Mouse (Mus musculus) heart, embryonic 13.5 days (tissue): ENCODE data around the gene Alg12. TPM values are rescaled to one million over a fixed set of nuclear protein-coding genes. Genes with fewer than 3 reads are reported as not detected.

Source experiments
- ATAC-seq: fragments of 200-750 bp; cut with Nextera tagmentation; 2 replicates; pipeline ENCODE4 v1.8.0; 2017; ENCODE audit warnings: moderate TSS enrichment; ENCODE audit not compliant: insufficient number of reproducible peaks, low FRiP score, low TSS enrichment; ENCODE audit errors: extremely low read depth
- H3K27ac ChIP-seq: fragments of 300-500 bp; sonication (generic); replicated peaks from 2 replicates; pipeline ENCODE4 v1.5.1; 2015; ENCODE audit warnings: moderate library complexity, mild to moderate bottlenecking, inconsistent platforms
- H3K27me3 ChIP-seq: fragments of 300-500 bp; sonication (generic); replicated peaks from 2 replicates; pipeline ENCODE4 v1.6.1; 2015; ENCODE audit warnings: mild to moderate bottlenecking, inconsistent platforms
- H3K36me3 ChIP-seq: fragments of 300-500 bp; sonication (generic); 2 replicates; pipeline ENCODE4 v1.6.1; 2015; ENCODE audit warnings: mild to moderate bottlenecking, inconsistent platforms
- H3K4me1 ChIP-seq: fragments of 300-500 bp; sonication (generic); 2 replicates; pipeline ENCODE4 v1.6.1; 2015; ENCODE audit warnings: inconsistent platforms
- H3K4me2 ChIP-seq: fragments of 300-500 bp; sonication (generic); 2 replicates; pipeline ENCODE4 v1.6.1; 2015; ENCODE audit warnings: inconsistent platforms, mild to moderate bottlenecking, moderate library complexity
- H3K4me3 ChIP-seq: fragments of 300-500 bp; sonication (generic); 2 replicates; pipeline ENCODE4 v1.5.1; 2015; ENCODE audit warnings: moderate library complexity, mild to moderate bottlenecking, inconsistent platforms
- H3K9ac ChIP-seq: fragments of 300-500 bp; sonication (generic); 2 replicates; pipeline ENCODE4 v1.6.1; 2015; ENCODE audit warnings: inconsistent platforms, mild to moderate bottlenecking, moderate library complexity
- H3K9me3 ChIP-seq: fragments of 300-500 bp; sonication (generic); 2 replicates; pipeline ENCODE4 v1.6.1; 2016; ENCODE audit warnings: inconsistent platforms
- WGBS: fragments of 180-500 bp; shearing (Covaris S2); methylation state at CpG from one replicate; pipeline ENCODE4 v1.1.7; 2015; ENCODE audit warnings: mixed read lengths; 5-methylcytosine and 5-hydroxymethylcytosine counted together
- polyA plus RNA-seq: library from polyadenylated mRNA; unstranded; fragments of >200 nt; fragmentation: Nextera tagmentation; extraction: Ambion mirVana; gene quantifications from 2 replicates; pipeline ENCODE4 v1.2.1, GENCODE M21; 2015

Alg12 gene
- polyA plus RNA-seq, 1 experiment from 2014 or later, result 8.9 TPM

DNA sequence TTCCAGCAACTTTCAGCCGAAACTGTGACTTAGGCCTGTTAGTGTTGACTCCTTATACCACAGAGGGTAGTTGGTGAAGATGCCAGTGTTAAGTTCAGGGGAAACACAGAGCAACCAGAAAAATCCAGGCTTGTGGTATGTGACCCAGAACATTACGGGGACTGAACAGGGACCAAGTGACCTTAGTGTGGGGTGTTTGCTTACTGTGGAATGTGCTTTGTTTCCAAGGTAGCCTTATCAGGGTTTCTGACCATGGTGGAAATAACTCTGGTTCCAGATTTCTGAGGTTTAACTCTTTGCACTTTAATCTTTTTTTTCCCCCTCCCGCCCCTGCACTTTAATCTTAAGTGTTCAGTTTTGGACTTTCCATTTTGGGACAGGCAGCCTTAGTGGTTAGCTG lies 61.1 kb downstream of the Alg12 start:
- H3K27ac ChIP-seq, result peak overlapping the region; percentile 90
- peak overlapping the region; percentile 58 for H3K9ac ChIP-seq
- peaks cover 40% of the 10 kb centered on the region for H3K4me1 ChIP-seq
- peaks cover 71% of the 10 kb centered on the region for H3K36me3 ChIP-seq
- no peaks in the 10 kb centered on the region for H3K9me3 ChIP-seq
- ATAC-seq, result no peak
- H3K4me2 ChIP-seq, result peak overlapping the region; percentile 56
- H3K4me3 ChIP-seq, result no peak overlapping the region
- no peaks in the 10 kb centered on the region for H3K27me3 ChIP-seq
- WGBS, result 23% methylated on average over 3 of the region's 3 CpGs

DNA sequence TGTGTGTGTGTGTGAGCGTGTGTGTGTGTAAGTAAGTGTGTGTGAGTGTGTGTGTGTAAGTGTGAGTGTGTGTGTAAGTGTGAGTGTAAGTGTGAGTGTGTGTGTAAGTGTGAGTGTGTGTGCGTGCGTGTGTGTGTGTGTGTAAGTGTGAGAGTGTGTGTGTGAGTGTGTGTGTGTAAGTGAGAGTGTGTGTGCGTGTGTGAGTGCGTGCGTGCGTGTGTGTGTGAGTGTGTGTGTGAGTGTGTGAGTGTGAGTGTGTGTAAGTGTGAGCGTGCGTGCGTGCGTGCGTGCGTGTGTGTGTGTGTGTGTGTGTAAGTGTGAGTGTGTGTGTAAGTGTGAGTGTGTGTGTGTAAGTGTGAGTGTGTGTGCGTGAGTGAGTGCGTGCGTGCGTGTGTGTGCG lies 63.4 kb downstream of the Alg12 start:
- WGBS, result 95% methylated on average over 18 of the region's 18 CpGs
- Histone ChIP-seq H3K9ac (no peak overlapping the region), H3K9me3 (no peaks in the 10 kb centered on the region), H3K4me3 (no peak overlapping the region), H3K27me3 (no peaks in the 10 kb centered on the region), H3K36me3 (peaks cover 50% of the 10 kb centered on the region), H3K4me1 (peaks cover 45% of the 10 kb centered on the region), H3K4me2 (no peak overlapping the region), H3K27ac (no peak overlapping the region)
- no peak for ATAC-seq

Other genes with a start within 250 kb of the Alg12 start
- not detected in 2 replicates for gene Zdhhc25, start 219.0 kb downstream of the Alg12 start, polyA plus RNA-seq
- gene Brd1, start 85.1 kb downstream of the Alg12 start, polyA plus RNA-seq, result 10.4 and 11.0 TPM in 2 replicates
- 11.6 and 12.1 TPM in 2 replicates for gene Zbed4, start 67.7 kb downstream of the Alg12 start, polyA plus RNA-seq
- gene Creld2, start 328 bp upstream of the Alg12 start, polyA plus RNA-seq, result 54.1 and 63.7 TPM in 2 replicates
- gene Pim3, start 42.9 kb upstream of the Alg12 start, polyA plus RNA-seq, result 51.8 and 57.0 TPM in 2 replicates
- not detected in 2 replicates for gene Ttll8, start 135.1 kb upstream of the Alg12 start, polyA plus RNA-seq
- gene Mlc1, start 159.7 kb upstream of the Alg12 start, polyA plus RNA-seq, result 0.05 TPM in 1 of 2 replicates, not detected in the other
- 62.8 and 67.4 TPM in 2 replicates for gene Mov10l1, start 163.6 kb upstream of the Alg12 start, polyA plus RNA-seq
- 1.6 and 2.1 TPM in 2 replicates for gene Panx2, start 240.4 kb upstream of the Alg12 start, polyA plus RNA-seq